Mouse (Mus musculus) CD8-positive naive resting alpha-beta T cell, adult 2 months (primary cell): ENCODE results near the gene Zfp64.
"Not testable (repeated sequence)": the region's sequence is repeated elsewhere in the genome, so short reads cannot be mapped to it uniquely, and the experiment has no call there.

Experiments used
- DNase-seq, 2 experiments: peaks; one replicate each; pipeline ENCODE4 v3.0.0; 2022; ENCODE audit warnings: low read depth in 2 of 2, low spot score in 2 of 2

Zfp64 gene

GRCm38 (mm10) chr2:168895531-168895930, 59.9 kb downstream of the Zfp64 start:
- DNase-seq: no peak

- DNase-seq: no peak
These were observed 60.6 kb downstream of the Zfp64 start for GRCm38 (mm10) chr2:168894738-168895137.

- DNase-seq: no peak
These were observed 63.3 kb downstream of the Zfp64 start for GRCm38 (mm10) chr2:168892057-168892456.

- DNase-seq: no peak
These were observed 70.7 kb downstream of the Zfp64 start for GRCm38 (mm10) chr2:168884641-168885040.

GRCm38 (mm10) chr2:168882997-168883396, 72.4 kb downstream of the Zfp64 start:
- no peak for DNase-seq

GRCm38 (mm10) chr2:168881927-168882326, 73.5 kb downstream of the Zfp64 start:
- DNase-seq: no peak

- no peak for DNase-seq
These were observed 75.8 kb downstream of the Zfp64 start for GRCm38 (mm10) chr2:168879573-168879972.

GRCm38 (mm10) chr2:168878708-168879107, 76.7 kb downstream of the Zfp64 start:
- DNase-seq: no peak

- DNase-seq: no peak
These were observed 77.2 kb downstream of the Zfp64 start for GRCm38 (mm10) chr2:168878158-168878557.

- no peak for DNase-seq
These were observed 78.8 kb downstream of the Zfp64 start for GRCm38 (mm10) chr2:168876631-168877030.

GRCm38 (mm10) chr2:168874498-168874897, 80.9 kb downstream of the Zfp64 start:
- no peak for DNase-seq

- no peak for DNase-seq
These were observed 83.4 kb downstream of the Zfp64 start for GRCm38 (mm10) chr2:168871767-168872511.

- no peak for DNase-seq
These were observed 84.9 kb downstream of the Zfp64 start for GRCm38 (mm10) chr2:168870480-168870879.

GRCm38 (mm10) chr2:168866942-168867341, 88.4 kb downstream of the Zfp64 start:
- DNase-seq: no peak

GRCm38 (mm10) chr2:168866436-168866835, 89.0 kb downstream of the Zfp64 start:
- DNase-seq: no peak

GRCm38 (mm10) chr2:168864905-168865304, 90.5 kb downstream of the Zfp64 start:
- DNase-seq: no peak

- no peak for DNase-seq
These were observed 92.7 kb downstream of the Zfp64 start for GRCm38 (mm10) chr2:168862694-168863093.

- no peak for DNase-seq
These were observed 94.3 kb downstream of the Zfp64 start for GRCm38 (mm10) chr2:168860922-168861740.

- DNase-seq: no peak
These were observed 95.2 kb downstream of the Zfp64 start for GRCm38 (mm10) chr2:168860032-168860691.

- DNase-seq: no peak
These were observed 98.7 kb downstream of the Zfp64 start for GRCm38 (mm10) chr2:168856638-168857037.

GRCm38 (mm10) chr2:168854777-168855176, 100.6 kb downstream of the Zfp64 start:
- no peak for DNase-seq

- DNase-seq: not testable (repeated sequence)
These were observed 101.5 kb downstream of the Zfp64 start for GRCm38 (mm10) chr2:168853869-168854268.
